Mouse (Mus musculus): ENCODE measurements around the gene Ppa1. TPM values are rescaled to one million over a fixed set of nuclear protein-coding genes. Genes with fewer than 3 reads are reported as not detected.

Ppa1 gene
- polyA plus RNA-seq, 2 experiments = 119 to 161 TPM

- Histone ChIP-seq H3K36me3 (ENCODE audit: control insufficient read depth, insufficient read depth, low read length) (peaks cover 51% of the 10 kb centered on the region), H3K27me3 (ENCODE audit: control insufficient read depth, insufficient read depth, low read length) (no peaks in the 10 kb centered on the region), H3K4me2 (replicated peaks; ENCODE audit: low read depth, low read length, severe bottlenecking) (no peak overlapping the region), H3K9ac (ENCODE audit: low read depth, low read length, severe bottlenecking) (no peak overlapping the region), H3K4me3 (replicated peaks; ENCODE audit: low read length) (no peak overlapping the region), H3K27ac (replicated peaks; ENCODE audit: low read depth, low read length) (no peak overlapping the region), H3K9me3 (ENCODE audit: control insufficient read depth, low read length) (no peaks in the 10 kb centered on the region), H3K4me1 (ENCODE audit: control insufficient read depth, insufficient read depth, low read length) (peaks cover 14% of the 10 kb centered on the region)
- WGBS = 63% methylated on average over 4 of the region's 4 CpGs
- DNase-seq (ENCODE audit: low spot score) = no peak
- no peak for ATAC-seq (ENCODE audit: low FRiP score, low read depth)
- no peak for TF ChIP-seq POLR2A (IDR thresholded peaks at IDR 0.05; ENCODE audit: borderline replicate concordance, extremely low read depth, insufficient read depth, insufficient read length)
These were observed 45.2 kb downstream of the Ppa1 start for GRCm38 (mm10) chr10:61693563-61693962.

GRCm38 (mm10) chr10:61694870-61695670 lies 46.7 kb downstream of the Ppa1 start, which contains the start of gene Tysnd1:
Tysnd1 (plus strand) TSS chr10:61695514.
- H3K27me3 ChIP-seq (ENCODE audit: control insufficient read depth, insufficient read depth, low read length) = no peaks in the 10 kb centered on the region
- 0 out of 2 replicates have a peak within 1 kb of the TSS, but pooled peaks have one; percentile 40 for H3K27ac ChIP-seq (replicated peaks; ENCODE audit: low read depth, low read length)
- ATAC-seq (ENCODE audit: low FRiP score, low read depth) (peak; percentile 93), DNase-seq (ENCODE audit: low spot score) (peak; percentile 100)
- WGBS = 1% methylated on average over 40 of the region's 42 CpGs
- peaks cover 14% of the 10 kb centered on the region for H3K4me1 ChIP-seq (ENCODE audit: control insufficient read depth, insufficient read depth, low read length)
- 0 out of 2 replicates have a peak, but pooled peaks have one; percentile 60 for TF ChIP-seq POLR2A (IDR thresholded peaks at IDR 0.05; ENCODE audit: borderline replicate concordance, extremely low read depth, insufficient read depth, insufficient read length)
- no peaks in the 10 kb centered on the region for H3K9me3 ChIP-seq (ENCODE audit: control insufficient read depth, low read length)
- H3K9ac ChIP-seq (ENCODE audit: low read depth, low read length, severe bottlenecking) = peak within 1 kb of the TSS; percentile 73
- peak within 1 kb of the TSS; percentile 86 for H3K4me3 ChIP-seq (replicated peaks; ENCODE audit: low read length)
- H3K36me3 ChIP-seq (ENCODE audit: control insufficient read depth, insufficient read depth, low read length) = peaks cover 41% of the 10 kb centered on the region
- peak within 1 kb of the TSS; percentile 99 for H3K4me2 ChIP-seq (replicated peaks; ENCODE audit: low read depth, low read length, severe bottlenecking)

GRCm38 (mm10) chr10:61695703-61696559 lies 47.6 kb downstream of the Ppa1 start:
- DNase-seq (ENCODE audit: low spot score) (no peak), ATAC-seq (ENCODE audit: low FRiP score, low read depth) (peak; percentile 31)
- Histone ChIP-seq H3K27me3 (ENCODE audit: control insufficient read depth, insufficient read depth, low read length) (no peaks in the 10 kb centered on the region), H3K9me3 (ENCODE audit: control insufficient read depth, low read length) (no peaks in the 10 kb centered on the region), H3K4me1 (ENCODE audit: control insufficient read depth, insufficient read depth, low read length) (peaks cover 14% of the 10 kb centered on the region), H3K27ac (replicated peaks; ENCODE audit: low read depth, low read length) (0 out of 2 replicates have a peak overlapping the region, but pooled peaks have one; percentile 9), H3K4me2 (replicated peaks; ENCODE audit: low read depth, low read length, severe bottlenecking) (peak overlapping the region; percentile 99), H3K9ac (ENCODE audit: low read depth, low read length, severe bottlenecking) (peak overlapping the region; percentile 73), H3K4me3 (replicated peaks; ENCODE audit: low read length) (peak overlapping the region; percentile 86), H3K36me3 (ENCODE audit: control insufficient read depth, insufficient read depth, low read length) (peaks cover 33% of the 10 kb centered on the region)
- WGBS = 1% methylated on average over 54 of the region's 111 CpGs
- 0 out of 2 replicates have a peak, but pooled peaks have one; percentile 3 for TF ChIP-seq POLR2A (IDR thresholded peaks at IDR 0.05; ENCODE audit: borderline replicate concordance, extremely low read depth, insufficient read depth, insufficient read length)

- 14% methylated on average over 15 of the region's 19 CpGs for WGBS
- Histone ChIP-seq H3K9me3 (ENCODE audit: control insufficient read depth, low read length) (no peaks in the 10 kb centered on the region), H3K36me3 (ENCODE audit: control insufficient read depth, insufficient read depth, low read length) (peaks cover 29% of the 10 kb centered on the region), H3K27me3 (ENCODE audit: control insufficient read depth, insufficient read depth, low read length) (no peaks in the 10 kb centered on the region), H3K9ac (ENCODE audit: low read depth, low read length, severe bottlenecking) (peak overlapping the region; percentile 73), H3K27ac (replicated peaks; ENCODE audit: low read depth, low read length) (no peak overlapping the region), H3K4me1 (ENCODE audit: control insufficient read depth, insufficient read depth, low read length) (peaks cover 14% of the 10 kb centered on the region), H3K4me3 (replicated peaks; ENCODE audit: low read length) (peak overlapping the region; percentile 86), H3K4me2 (replicated peaks; ENCODE audit: low read depth, low read length, severe bottlenecking) (peak overlapping the region; percentile 99)
- ATAC-seq (ENCODE audit: low FRiP score, low read depth) (no peak), DNase-seq (ENCODE audit: low spot score) (no peak)
- no peak for TF ChIP-seq POLR2A (IDR thresholded peaks at IDR 0.05; ENCODE audit: borderline replicate concordance, extremely low read depth, insufficient read depth, insufficient read length)
These were observed 48.1 kb downstream of the Ppa1 start for GRCm38 (mm10) chr10:61696560-61696823.

GRCm38 (mm10) chr10:61697028-61697427 lies 48.7 kb downstream of the Ppa1 start:
- H3K4me3 ChIP-seq (replicated peaks; ENCODE audit: low read length) = peak overlapping the region; percentile 86
- no peaks in the 10 kb centered on the region for H3K27me3 ChIP-seq (ENCODE audit: control insufficient read depth, insufficient read depth, low read length)
- TF ChIP-seq POLR2A (IDR thresholded peaks at IDR 0.05; ENCODE audit: borderline replicate concordance, extremely low read depth, insufficient read depth, insufficient read length) = no peak
- WGBS = 84% methylated on average over 2 of the region's 2 CpGs
- H3K36me3 ChIP-seq (ENCODE audit: control insufficient read depth, insufficient read depth, low read length) = peaks cover 29% of the 10 kb centered on the region
- H3K27ac ChIP-seq (replicated peaks; ENCODE audit: low read depth, low read length) = no peak overlapping the region
- DNase-seq (ENCODE audit: low spot score) (no peak), ATAC-seq (ENCODE audit: low FRiP score, low read depth) (no peak)
- peak overlapping the region; percentile 99 for H3K4me2 ChIP-seq (replicated peaks; ENCODE audit: low read depth, low read length, severe bottlenecking)
- H3K4me1 ChIP-seq (ENCODE audit: control insufficient read depth, insufficient read depth, low read length) = peaks cover 14% of the 10 kb centered on the region
- no peaks in the 10 kb centered on the region for H3K9me3 ChIP-seq (ENCODE audit: control insufficient read depth, low read length)
- peak overlapping the region; percentile 73; the same call in 1 of the 2 replicates for H3K9ac ChIP-seq (ENCODE audit: low read depth, low read length, severe bottlenecking)

Data from limb, embryonic 14.5 days (tissue).